Mouse (Mus musculus): ENCODE data around the gene Capza1. TPM values are rescaled to one million over a fixed set of nuclear protein-coding genes. Genes with fewer than 3 reads are reported as not detected.

Gene Capza1
- polyA plus RNA-seq, 1 experiment from 2014 or later = 192 TPM

- ATAC-seq (ENCODE audit: low read depth) (no peak), DNase-seq (ENCODE audit: low spot score) (no peak)
- no peaks in the 10 kb centered on the region for H3K27me3 ChIP-seq (replicated peaks; ENCODE audit: control insufficient read depth, insufficient read depth, low read length)
- H3K4me1 ChIP-seq (ENCODE audit: control insufficient read depth, insufficient read depth, low read length) = peaks cover 45% of the 10 kb centered on the region
- H3K9ac ChIP-seq (ENCODE audit: low read depth, low read length) = no peak overlapping the region
- no peak overlapping the region for H3K4me2 ChIP-seq (ENCODE audit: low read depth, low read length)
- WGBS = 66% methylated on average over 15 of the region's 15 CpGs
- H3K27ac ChIP-seq (replicated peaks; ENCODE audit: low read depth, low read length) = no peak overlapping the region
- no peaks in the 10 kb centered on the region for H3K9me3 ChIP-seq (ENCODE audit: control insufficient read depth, low read length)
- peaks cover 78% of the 10 kb centered on the region for H3K36me3 ChIP-seq (ENCODE audit: control insufficient read depth, insufficient read depth, low read length)
- no peak overlapping the region for H3K4me3 ChIP-seq (ENCODE audit: low read depth, low read length)
Measured at GRCm38 (mm10) chr3:104795661-104796340, 68.5 kb downstream of the Capza1 start.

GRCm38 (mm10) chr3:104794953-104795470 is 69.3 kb downstream of the Capza1 start:
- WGBS = 55% methylated on average over 11 of the region's 12 CpGs
- H3K4me1 ChIP-seq (ENCODE audit: control insufficient read depth, insufficient read depth, low read length) = peaks cover 51% of the 10 kb centered on the region
- H3K36me3 ChIP-seq (ENCODE audit: control insufficient read depth, insufficient read depth, low read length) = peaks cover 70% of the 10 kb centered on the region
- ATAC-seq (ENCODE audit: low read depth) = no peak
- no peak for DNase-seq (ENCODE audit: low spot score)
- H3K9me3 ChIP-seq (ENCODE audit: control insufficient read depth, low read length) = no peaks in the 10 kb centered on the region
- H3K9ac ChIP-seq (ENCODE audit: low read depth, low read length) = no peak overlapping the region
- peak overlapping the region; percentile 79 for H3K27ac ChIP-seq (replicated peaks; ENCODE audit: low read depth, low read length)
- no peak overlapping the region for H3K4me2 ChIP-seq (ENCODE audit: low read depth, low read length)
- H3K27me3 ChIP-seq (replicated peaks; ENCODE audit: control insufficient read depth, insufficient read depth, low read length) = no peaks in the 10 kb centered on the region
- H3K4me3 ChIP-seq (ENCODE audit: low read depth, low read length) = no peak overlapping the region

DNA sequence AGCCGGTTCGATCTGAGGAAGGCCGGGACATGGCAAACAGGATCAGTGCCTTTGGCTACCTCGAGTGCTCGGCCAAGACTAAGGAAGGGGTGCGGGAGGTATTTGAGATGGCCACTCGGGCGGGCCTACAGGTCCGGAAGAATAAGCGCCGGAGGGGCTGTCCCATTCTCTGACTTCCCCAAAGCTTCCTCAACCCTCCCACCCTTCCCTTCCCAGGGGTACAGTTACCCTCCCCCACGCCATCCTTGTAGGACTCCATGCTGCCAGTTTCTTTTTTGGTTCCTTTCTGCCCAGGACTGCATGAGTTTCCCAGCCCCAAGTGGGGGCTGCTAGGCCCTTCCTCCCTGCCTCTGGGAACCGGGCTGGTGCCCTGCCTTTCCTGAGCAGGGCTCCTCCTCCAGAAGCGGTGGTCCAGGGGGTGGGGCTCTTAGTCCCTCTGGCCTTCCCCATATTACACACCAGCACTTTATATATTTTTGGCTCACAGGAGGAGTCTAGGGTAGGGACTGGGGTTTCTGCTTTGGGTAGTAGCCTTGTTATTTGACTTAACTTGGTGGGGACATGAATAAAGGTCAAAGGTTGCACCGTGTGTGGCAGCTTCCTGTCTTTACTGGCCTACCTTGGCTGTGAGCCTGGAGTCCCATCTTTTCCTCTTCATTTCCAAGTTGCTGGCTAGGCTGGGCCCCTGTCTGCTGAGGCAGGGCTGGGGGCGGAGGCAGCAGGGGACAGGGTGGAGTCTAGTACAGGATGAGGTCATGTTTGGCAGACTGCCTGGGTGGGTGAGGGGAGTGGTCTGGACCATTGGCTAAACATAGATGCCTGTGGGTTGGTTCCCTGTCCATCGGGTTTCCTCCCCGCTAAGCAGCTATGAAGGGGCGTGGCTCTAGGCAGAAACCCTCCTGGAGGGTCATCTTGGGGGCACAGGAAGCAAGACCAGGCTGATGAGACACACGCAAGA is 70.2 kb downstream of the Capza1 start:
- WGBS = 44% methylated on average over 20 of the region's 20 CpGs
- Histone ChIP-seq H3K4me3 (ENCODE audit: low read depth, low read length) (0 out of 2 replicates have a peak overlapping the region, but pooled peaks have one; percentile 3), H3K36me3 (ENCODE audit: control insufficient read depth, insufficient read depth, low read length) (peaks cover 61% of the 10 kb centered on the region), H3K27ac (replicated peaks; ENCODE audit: low read depth, low read length) (peak overlapping the region; percentile 79), H3K9ac (ENCODE audit: low read depth, low read length) (0 out of 2 replicates have a peak overlapping the region, but pooled peaks have one; percentile 30), H3K27me3 (replicated peaks; ENCODE audit: control insufficient read depth, insufficient read depth, low read length) (no peaks in the 10 kb centered on the region), H3K4me2 (ENCODE audit: low read depth, low read length) (peak overlapping the region; percentile 33), H3K9me3 (ENCODE audit: control insufficient read depth, low read length) (no peaks in the 10 kb centered on the region), H3K4me1 (ENCODE audit: control insufficient read depth, insufficient read depth, low read length) (peaks cover 53% of the 10 kb centered on the region)
- ATAC-seq (ENCODE audit: low read depth) (peak; percentile 84), DNase-seq (ENCODE audit: low spot score) (peak; percentile 96)

DNA sequence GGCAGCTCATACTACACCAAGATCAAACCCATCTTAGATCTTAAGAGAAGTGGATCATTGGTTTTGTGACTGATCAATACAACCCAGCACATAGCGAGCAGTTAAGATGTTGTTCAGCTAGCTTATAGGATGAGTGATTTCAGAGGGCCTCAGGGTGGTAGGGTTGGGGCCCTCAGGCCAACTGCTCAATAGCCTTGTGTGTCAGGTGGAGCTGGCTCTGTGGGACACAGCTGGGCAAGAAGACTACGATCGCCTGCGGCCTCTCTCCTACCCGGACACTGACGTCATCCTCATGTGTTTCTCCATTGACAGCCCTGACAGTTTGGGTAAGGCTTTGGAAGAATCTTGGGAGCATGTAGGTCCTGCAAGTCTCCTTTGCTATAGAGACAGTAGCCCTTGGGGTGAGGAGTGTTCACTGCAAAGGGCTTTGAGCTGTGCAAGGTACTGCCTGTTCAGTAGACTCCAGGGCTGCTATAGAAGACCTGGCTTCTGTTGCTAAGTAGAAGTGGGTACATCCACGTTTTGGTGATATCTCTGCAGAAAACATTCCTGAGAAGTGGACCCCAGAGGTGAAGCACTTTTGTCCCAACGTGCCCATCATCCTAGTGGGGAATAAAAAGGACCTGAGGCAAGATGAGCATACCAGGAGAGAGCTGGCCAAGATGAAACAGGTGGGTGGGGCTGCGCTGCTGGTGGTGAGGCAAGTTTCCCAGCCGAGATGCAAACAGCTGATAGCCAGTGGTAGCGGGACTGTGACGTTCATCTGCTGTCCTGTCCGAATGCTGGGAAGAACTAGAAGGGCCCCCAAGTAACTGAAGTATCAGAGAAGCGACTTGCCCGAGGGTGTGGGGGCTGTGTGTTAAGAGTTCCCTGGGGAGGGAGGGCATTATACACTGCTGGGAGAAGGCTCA is 71.7 kb downstream of the Capza1 start:
- peaks cover 52% of the 10 kb centered on the region for H3K36me3 ChIP-seq (ENCODE audit: control insufficient read depth, insufficient read depth, low read length)

GRCm38 (mm10) chr3:104791671-104792070 is 72.6 kb downstream of the Capza1 start:
- no peaks in the 10 kb centered on the region for H3K27me3 ChIP-seq (replicated peaks; ENCODE audit: control insufficient read depth, insufficient read depth, low read length)
- ATAC-seq (ENCODE audit: low read depth) = no peak
- H3K4me3 ChIP-seq (ENCODE audit: low read depth, low read length) = no peak overlapping the region
- H3K9me3 ChIP-seq (ENCODE audit: control insufficient read depth, low read length) = no peaks in the 10 kb centered on the region
- peaks cover 53% of the 10 kb centered on the region for H3K4me1 ChIP-seq (ENCODE audit: control insufficient read depth, insufficient read depth, low read length)
- no peak for DNase-seq (ENCODE audit: low spot score)
- H3K4me2 ChIP-seq (ENCODE audit: low read depth, low read length) = peak overlapping the region; percentile 89
- peak overlapping the region; percentile 82; the same call in 1 of the 2 replicates for H3K27ac ChIP-seq (replicated peaks; ENCODE audit: low read depth, low read length)
- peaks cover 43% of the 10 kb centered on the region for H3K36me3 ChIP-seq (ENCODE audit: control insufficient read depth, insufficient read depth, low read length)
- H3K9ac ChIP-seq (ENCODE audit: low read depth, low read length) = no peak overlapping the region
- WGBS = 89% methylated on average over 8 of the region's 8 CpGs

More for the DNA sequence above, 71.7 kb downstream of the Capza1 start:
- DNase-seq (ENCODE audit: low spot score) (no peak), ATAC-seq (ENCODE audit: low read depth) (no peak)
- H3K4me3 ChIP-seq (ENCODE audit: low read depth, low read length) = no peak overlapping the region
- peak overlapping the region; percentile 33; the same call in 1 of the 2 replicates for H3K27ac ChIP-seq (replicated peaks; ENCODE audit: low read depth, low read length)
- H3K4me2 ChIP-seq (ENCODE audit: low read depth, low read length) = no peak overlapping the region
- peaks cover 53% of the 10 kb centered on the region for H3K4me1 ChIP-seq (ENCODE audit: control insufficient read depth, insufficient read depth, low read length)
- 67% methylated on average over 15 of the region's 15 CpGs for WGBS
- H3K27me3 ChIP-seq (replicated peaks; ENCODE audit: control insufficient read depth, insufficient read depth, low read length) = no peaks in the 10 kb centered on the region
- no peak overlapping the region for H3K9ac ChIP-seq (ENCODE audit: low read depth, low read length)
- H3K9me3 ChIP-seq (ENCODE audit: control insufficient read depth, low read length) = no peaks in the 10 kb centered on the region

- no peak for ATAC-seq (ENCODE audit: low read depth)
- peaks cover 37% of the 10 kb centered on the region for H3K36me3 ChIP-seq (ENCODE audit: control insufficient read depth, insufficient read depth, low read length)
- peak overlapping the region; percentile 57 for H3K9ac ChIP-seq (ENCODE audit: low read depth, low read length)
- peak overlapping the region; percentile 89 for H3K4me2 ChIP-seq (ENCODE audit: low read depth, low read length)
- 33% methylated on average over 4 of the region's 4 CpGs for WGBS
- DNase-seq (ENCODE audit: low spot score) = no peak
- H3K4me3 ChIP-seq (ENCODE audit: low read depth, low read length) = peak overlapping the region; percentile 47
- H3K9me3 ChIP-seq (ENCODE audit: control insufficient read depth, low read length) = no peaks in the 10 kb centered on the region
- no peaks in the 10 kb centered on the region for H3K27me3 ChIP-seq (replicated peaks; ENCODE audit: control insufficient read depth, insufficient read depth, low read length)
- H3K4me1 ChIP-seq (ENCODE audit: control insufficient read depth, insufficient read depth, low read length) = peaks cover 53% of the 10 kb centered on the region
- H3K27ac ChIP-seq (replicated peaks; ENCODE audit: low read depth, low read length) = peak overlapping the region; percentile 82
Measured at GRCm38 (mm10) chr3:104791017-104791416, 73.3 kb downstream of the Capza1 start.

DNA sequence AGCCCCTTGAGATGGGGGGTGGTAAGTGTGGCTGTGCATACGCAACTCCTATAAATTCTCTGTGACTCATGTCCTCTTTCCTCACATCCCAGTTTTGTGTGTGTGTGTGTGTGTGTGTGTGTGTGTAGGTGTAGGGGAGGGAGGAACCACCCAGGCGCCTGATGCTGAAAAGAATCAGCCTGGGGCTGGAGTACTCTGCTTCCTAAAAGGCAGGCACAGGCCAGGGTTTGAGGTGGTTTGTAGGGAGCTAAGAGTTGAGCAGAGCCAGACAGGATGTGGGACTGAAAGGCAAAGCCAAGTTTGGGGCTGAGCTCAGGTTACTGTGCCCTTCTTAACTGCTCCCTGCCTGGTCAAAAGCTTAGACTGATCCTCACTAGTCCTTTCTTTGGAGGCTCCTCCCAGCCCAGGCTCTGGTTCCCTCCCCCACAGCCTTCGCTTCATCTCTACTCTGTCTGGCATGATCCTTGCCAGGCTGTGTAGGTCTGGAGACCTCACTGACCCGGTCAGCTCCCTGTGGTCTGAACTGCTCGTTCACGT is 73.8 kb downstream of the Capza1 start:
- Histone ChIP-seq H3K9me3 (ENCODE audit: control insufficient read depth, low read length) (no peaks in the 10 kb centered on the region), H3K4me2 (ENCODE audit: low read depth, low read length) (peak overlapping the region; percentile 89), H3K27me3 (replicated peaks; ENCODE audit: control insufficient read depth, insufficient read depth, low read length) (no peaks in the 10 kb centered on the region), H3K4me3 (ENCODE audit: low read depth, low read length) (peak overlapping the region; percentile 47), H3K4me1 (ENCODE audit: control insufficient read depth, insufficient read depth, low read length) (peaks cover 50% of the 10 kb centered on the region), H3K9ac (ENCODE audit: low read depth, low read length) (peak overlapping the region; percentile 71), H3K27ac (replicated peaks; ENCODE audit: low read depth, low read length) (peak overlapping the region; percentile 82), H3K36me3 (ENCODE audit: control insufficient read depth, insufficient read depth, low read length) (peaks cover 32% of the 10 kb centered on the region)
- peak; percentile 88 for DNase-seq (ENCODE audit: low spot score)
- peak; percentile 60 for ATAC-seq (ENCODE audit: low read depth)
- 11% methylated on average over 6 of the region's 6 CpGs for WGBS
